Mouse (Mus musculus) activated CD4-positive, CD25-positive, alpha-beta regulatory T cell, adult 9 weeks (primary cell): ENCODE data around the gene Fcgr3. TPM values are rescaled to one million over a fixed set of nuclear protein-coding genes. Genes with fewer than 3 reads are reported as not detected.

ENCODE experiments used
- polyA plus RNA-seq: library from polyadenylated mRNA; unstranded; fragments of 100-300 nt; shearing (Covaris generic); gene quantifications from one replicate; pipeline ENCODE4 v1.2.1, GENCODE M21; 2017

The Fcgr3 gene
- polyA plus RNA-seq, result 1.9 TPM

GRCm38 (mm10) chr1:171064491-171065242 lies at the start of gene Fcgr3:
Gene Fcgr3, minus strand, starts transcription at chr1:171064935.

GRCm38 (mm10) chr1:171113873-171114299 lies 49.2 kb upstream of the Fcgr3 start, which contains the start of gene Cfap126:
Gene Cfap126, plus strand, starts transcription at chr1:171113918.

DNA sequence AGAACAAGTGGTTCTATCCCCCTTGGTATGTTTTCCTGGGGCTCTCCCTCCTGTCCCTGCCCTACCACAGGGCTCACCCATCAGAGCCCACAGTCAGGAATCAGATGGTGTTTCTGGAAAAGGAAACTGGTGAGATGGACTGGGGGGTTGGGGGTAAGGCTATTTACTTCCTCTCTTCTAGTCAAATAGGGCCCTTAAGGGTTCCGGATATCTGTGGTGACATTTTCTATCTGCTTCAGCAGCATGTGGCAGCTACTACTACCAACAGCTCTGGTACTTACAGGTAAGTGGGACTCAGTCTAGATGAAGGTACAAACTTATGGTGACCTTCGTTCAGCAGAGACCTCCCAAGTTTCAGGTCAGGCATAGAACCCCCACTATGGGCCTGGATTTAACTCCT lies 46.0 kb downstream of the Fcgr3 start, which contains the start of gene Fcgr4:
TSS of gene Fcgr4 (plus strand) at position 184 of the 400 bp plus-strand sequence.

Other genes with a start within 250 kb of the Fcgr3 start
- gene Atf6, start 197.2 kb downstream of the Fcgr3 start, polyA plus RNA-seq, result 12.6 TPM
- not detected for gene Gm26620, start 179.9 kb downstream of the Fcgr3 start, polyA plus RNA-seq
- gene Dusp12, start 179.4 kb downstream of the Fcgr3 start, polyA plus RNA-seq, result 32.9 TPM
- not detected for gene Fcrlb, start 152.0 kb downstream of the Fcgr3 start, polyA plus RNA-seq
- gene Fcrla, start 137.4 kb downstream of the Fcgr3 start, polyA plus RNA-seq, result 0.62 TPM
- gene Fcgr2b, start 88.4 kb downstream of the Fcgr3 start, polyA plus RNA-seq, result 1.4 TPM
- 0.66 TPM for gene Fcgr4, start 46.0 kb downstream of the Fcgr3 start, polyA plus RNA-seq
- gene Cfap126, start 49.0 kb upstream of the Fcgr3 start, polyA plus RNA-seq, result 2.1 TPM
- gene Sdhc, start 85.7 kb upstream of the Fcgr3 start, polyA plus RNA-seq, result 173 TPM
- gene Mpz, start 85.8 kb upstream of the Fcgr3 start, polyA plus RNA-seq, result not detected
- not detected for gene Pcp4l1, start 131.3 kb upstream of the Fcgr3 start, polyA plus RNA-seq
- 0.38 TPM for gene Nr1i3, start 149.0 kb upstream of the Fcgr3 start, polyA plus RNA-seq
- 38.8 TPM for gene Tomm40l, start 157.6 kb upstream of the Fcgr3 start, polyA plus RNA-seq
- not detected for gene Apoa2, start 160.1 kb upstream of the Fcgr3 start, polyA plus RNA-seq
- gene Fcer1g, start 169.4 kb upstream of the Fcgr3 start, polyA plus RNA-seq, result 10.2 TPM
- not detected for gene Adamts4, start 185.5 kb upstream of the Fcgr3 start, polyA plus RNA-seq
- gene Ndufs2, start 186.5 kb upstream of the Fcgr3 start, polyA plus RNA-seq, result 185 TPM
- gene B4galt3, start 205.4 kb upstream of the Fcgr3 start, polyA plus RNA-seq, result 44.0 TPM
- gene Ppox, start 216.3 kb upstream of the Fcgr3 start, polyA plus RNA-seq, result 71.0 TPM
- 63.3 TPM for gene Usp21, start 223.1 kb upstream of the Fcgr3 start, polyA plus RNA-seq
- 67.8 TPM for gene Ufc1, start 230.1 kb upstream of the Fcgr3 start, polyA plus RNA-seq